Mouse (Mus musculus): ENCODE data around the gene Spink4. TPM values are rescaled to one million over a fixed set of nuclear protein-coding genes. Genes with fewer than 3 reads are reported as not detected.
A peak's percentile ranks its signal among the peaks of the same experiment; 100 is the strongest.

The Spink4 gene
- total RNA-seq (2014; fragmentation: Nextera tagmentation) (not detected in 2 replicates), total RNA-seq (2017) (not detected in 2 replicates)

DNA sequence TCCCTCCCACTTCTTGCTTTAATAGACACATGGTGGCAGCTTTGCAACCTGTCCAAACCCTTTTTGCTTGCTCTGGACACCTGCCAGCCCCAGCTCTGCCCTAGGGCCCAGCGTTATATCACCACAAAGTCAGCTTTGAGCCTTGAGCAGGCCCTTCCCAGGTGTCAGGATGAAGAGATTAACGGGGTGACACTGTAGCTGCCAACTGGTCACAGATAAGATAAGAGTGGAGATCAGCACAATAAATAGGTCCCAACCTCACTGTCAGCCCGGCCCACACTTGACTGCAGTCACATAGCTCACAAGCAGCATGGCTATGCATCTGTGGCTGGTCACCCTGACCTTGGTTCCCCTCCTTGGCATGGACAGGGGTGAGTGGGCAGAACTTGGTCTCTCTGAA lies at the start of gene Spink4:
Gene Spink4, plus strand, starts transcription at position 268 of the 400 bp plus-strand sequence.
- peak; percentile 75 for ATAC-seq (replicated peaks; ENCODE audit: low FRiP score, low TSS enrichment, poor library complexity, severe bottlenecking)

DNA sequence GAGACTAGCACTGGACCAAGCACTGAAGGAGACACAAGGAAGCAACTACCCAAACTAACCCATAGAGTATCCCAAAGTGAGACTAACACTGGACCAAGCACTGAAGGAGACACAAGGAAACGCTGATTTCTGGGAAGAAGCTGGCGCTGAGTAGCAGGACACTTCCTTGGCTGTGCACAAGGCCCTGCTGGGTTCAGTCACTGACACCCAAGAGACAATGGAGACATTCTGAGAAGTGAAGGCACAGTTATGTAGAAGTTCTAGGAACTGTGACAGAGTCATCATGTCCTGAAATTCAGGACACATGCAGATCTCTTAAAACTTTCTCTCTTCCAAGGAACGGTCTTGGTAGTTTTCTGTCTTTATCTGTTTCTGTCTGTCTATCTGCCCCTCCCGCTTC lies 49.6 kb upstream of the Spink4 start:
- ATAC-seq (replicated peaks; ENCODE audit: low FRiP score, low TSS enrichment, poor library complexity, severe bottlenecking) = no peak

DNA sequence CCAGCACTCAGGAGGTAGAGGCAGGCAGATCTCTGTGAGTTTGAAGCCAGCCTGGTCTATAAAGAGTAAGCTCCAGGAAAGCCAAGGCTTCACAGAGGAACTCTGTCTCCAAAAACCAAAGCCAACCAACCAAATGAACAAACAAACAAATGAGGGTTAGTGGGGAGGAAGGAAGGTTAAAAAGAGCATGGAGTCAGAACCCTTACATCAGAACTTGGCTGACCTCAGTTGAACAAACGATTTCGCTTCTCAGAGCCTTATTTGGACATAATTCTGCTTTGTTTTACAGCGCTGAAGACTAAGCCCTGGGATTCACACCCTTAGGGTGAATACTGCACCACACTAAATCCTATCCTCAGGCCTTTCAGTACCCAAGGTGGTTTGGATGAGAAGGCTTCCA lies 47.7 kb upstream of the Spink4 start:
- ATAC-seq (replicated peaks; ENCODE audit: low FRiP score, low TSS enrichment, poor library complexity, severe bottlenecking) = no peak

DNA sequence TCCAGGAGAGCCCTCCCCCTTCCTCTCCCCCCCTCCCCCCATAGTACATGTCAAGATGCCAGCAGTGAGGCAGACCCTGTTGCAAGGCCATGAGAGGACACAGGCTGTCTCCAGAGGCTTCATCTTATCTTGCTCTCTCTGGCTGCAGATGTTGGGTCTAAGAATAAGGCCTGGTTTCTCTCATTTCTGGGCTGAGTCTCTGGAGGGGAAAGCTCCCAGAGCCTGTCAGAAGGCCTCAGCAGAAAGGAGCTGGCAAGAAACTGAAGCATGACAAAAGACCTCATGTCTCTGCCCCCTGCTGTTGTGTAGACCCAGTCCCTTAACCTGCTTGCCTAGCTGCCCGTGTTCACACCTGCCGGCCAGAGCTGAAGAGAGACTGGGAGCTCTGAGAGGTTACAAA lies 46.5 kb upstream of the Spink4 start:
- peak; percentile 29; the same call in 1 of the 2 replicates for ATAC-seq (replicated peaks; ENCODE audit: low FRiP score, low TSS enrichment, poor library complexity, severe bottlenecking)

DNA sequence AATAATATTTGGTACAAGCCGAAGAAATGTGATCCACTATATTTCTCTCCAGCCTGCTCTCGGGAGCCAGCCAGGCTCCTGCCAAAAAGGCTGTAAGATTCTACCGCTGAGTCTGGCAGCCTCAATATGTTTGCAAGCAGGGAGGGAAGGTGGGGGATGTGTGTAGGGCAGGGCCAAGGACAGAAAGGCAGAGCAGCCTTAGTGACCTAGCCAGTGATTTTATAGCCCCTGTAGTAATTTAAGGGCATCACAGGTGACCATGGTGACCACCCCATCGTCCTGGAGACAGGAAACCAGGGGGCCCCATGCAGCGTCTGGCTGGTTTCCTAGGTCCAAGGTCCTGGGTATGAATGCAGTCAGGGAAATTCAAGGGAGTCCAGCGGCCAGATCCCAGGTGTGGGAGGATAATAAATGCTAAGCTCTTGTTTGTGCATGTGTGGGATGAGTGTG lies 45.7 kb upstream of the Spink4 start:
- ATAC-seq (replicated peaks; ENCODE audit: low FRiP score, low TSS enrichment, poor library complexity, severe bottlenecking) = no peak

DNA sequence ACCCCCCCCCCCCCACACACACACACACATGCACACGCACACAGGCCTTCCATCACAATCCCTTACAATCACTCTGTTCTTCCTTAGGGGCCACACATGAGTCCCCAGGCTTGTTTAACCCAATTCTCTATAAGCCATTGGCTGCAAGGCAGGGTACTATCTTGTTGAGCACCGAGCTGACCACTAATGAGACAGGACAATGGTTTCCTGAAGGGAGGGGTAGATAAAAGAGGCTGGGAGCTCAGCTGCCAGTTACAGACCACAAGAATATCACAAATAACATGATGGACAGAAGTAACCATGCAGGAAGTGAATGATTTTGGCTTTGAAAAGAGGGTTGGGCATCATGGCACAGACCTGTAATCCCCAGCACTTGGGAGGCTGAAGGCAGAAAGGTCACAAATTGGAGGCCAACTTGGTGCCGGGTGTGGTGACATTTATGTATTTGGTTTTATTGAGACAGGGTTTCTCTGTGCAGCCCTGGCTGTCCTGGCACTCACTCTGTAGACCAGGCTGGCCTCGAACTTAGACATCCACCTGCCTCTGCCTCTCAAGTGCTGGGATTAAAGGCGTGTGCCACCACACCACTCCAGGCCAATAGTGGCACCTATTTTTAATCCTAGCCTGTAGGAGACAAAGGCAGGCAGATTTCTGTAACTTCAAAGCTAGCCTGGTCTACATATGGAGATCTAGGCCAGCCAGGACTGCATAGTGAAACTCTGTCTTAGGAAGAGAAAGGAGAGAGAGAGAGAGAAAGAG lies 44.9 kb upstream of the Spink4 start:
- ATAC-seq (replicated peaks; ENCODE audit: low FRiP score, low TSS enrichment, poor library complexity, severe bottlenecking) = no peak

DNA sequence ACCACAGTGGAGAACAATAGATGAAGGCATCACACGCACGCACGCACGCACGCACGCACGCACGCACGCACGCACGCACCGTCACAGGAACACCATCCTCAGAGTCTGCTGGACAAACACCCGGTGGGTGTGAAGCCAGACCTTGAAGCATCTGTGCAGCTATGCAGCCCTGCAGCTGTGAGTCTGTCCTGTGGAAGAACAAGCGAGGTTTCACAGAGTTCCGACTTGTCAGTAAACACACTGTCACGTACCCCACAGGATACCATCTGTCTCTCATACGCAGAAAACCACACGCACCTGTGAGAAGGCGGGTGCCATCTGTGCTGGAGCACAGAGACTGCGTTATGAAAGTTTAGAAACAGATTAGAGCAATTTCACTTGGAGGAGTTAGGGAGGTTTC lies 44.0 kb upstream of the Spink4 start:
- peak; percentile 46 for ATAC-seq (replicated peaks; ENCODE audit: low FRiP score, low TSS enrichment, poor library complexity, severe bottlenecking)

DNA sequence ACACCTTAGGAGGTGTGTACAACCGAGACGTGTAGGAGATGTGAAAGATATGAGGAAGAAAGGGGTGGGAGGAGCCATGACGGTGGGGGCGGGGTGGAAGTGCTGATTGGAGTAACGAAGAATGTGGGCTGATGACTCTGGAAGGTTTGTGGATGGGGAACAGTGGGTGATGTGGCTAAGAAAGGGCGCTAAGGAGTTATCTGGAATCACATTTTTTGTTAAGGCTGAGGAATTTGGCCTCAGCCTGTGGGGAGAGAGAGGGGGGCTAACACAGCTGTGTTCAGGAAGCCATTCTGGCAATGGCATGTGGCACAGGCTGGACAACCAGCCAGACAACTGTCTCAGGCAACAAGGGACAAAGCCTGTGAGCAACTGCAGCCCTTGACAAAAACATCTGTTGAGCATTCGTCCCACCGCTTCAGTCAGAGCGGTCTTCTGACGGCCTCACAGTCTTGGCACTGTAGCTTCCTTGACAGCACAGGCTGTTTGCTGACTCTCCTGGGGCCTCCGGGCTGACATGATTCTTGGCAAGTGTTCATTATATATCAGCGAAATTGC lies 43.0 kb upstream of the Spink4 start:
- ATAC-seq (replicated peaks; ENCODE audit: low FRiP score, low TSS enrichment, poor library complexity, severe bottlenecking) = peak; percentile 53

DNA sequence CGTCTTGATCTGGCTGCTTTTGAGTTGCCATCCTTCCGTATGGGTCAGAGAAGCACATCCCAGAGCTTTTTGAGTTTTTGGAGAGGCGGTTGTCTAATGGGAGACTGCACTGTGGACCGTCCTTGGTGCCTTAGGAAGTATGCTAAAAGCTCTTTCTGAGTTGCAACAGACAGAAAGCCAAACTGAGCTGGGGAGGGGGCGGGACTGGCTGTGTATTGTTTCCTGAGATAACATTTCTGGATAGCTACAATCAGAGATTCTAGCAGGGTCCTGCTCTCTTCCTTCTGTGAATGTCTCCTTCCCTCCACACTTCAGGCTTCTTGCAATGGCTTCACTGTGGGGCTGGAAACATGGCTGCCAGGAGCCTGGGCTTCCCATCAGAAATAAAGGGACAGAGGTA lies 42.3 kb upstream of the Spink4 start:
- no peak for ATAC-seq (replicated peaks; ENCODE audit: low FRiP score, low TSS enrichment, poor library complexity, severe bottlenecking)

DNA sequence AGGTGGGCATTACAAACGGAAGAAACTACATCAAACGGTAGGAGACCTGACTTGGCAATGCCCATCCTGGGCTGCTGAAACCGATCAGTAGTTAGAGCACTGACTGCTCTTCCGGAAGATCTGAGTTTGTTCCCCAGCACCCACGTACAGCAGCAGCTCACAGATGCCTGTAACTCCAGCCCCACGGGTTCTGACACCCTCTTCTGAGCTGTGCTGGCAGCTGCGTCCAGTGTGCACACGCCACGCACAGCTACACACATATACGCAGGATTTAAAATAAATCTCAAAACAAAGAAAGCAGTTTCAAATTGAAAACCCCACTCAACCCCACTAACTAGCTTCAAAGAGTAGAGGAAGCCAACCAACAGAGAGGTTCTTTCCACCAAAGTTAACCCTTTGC lies 36.7 kb upstream of the Spink4 start:
- no peak for ATAC-seq (replicated peaks; ENCODE audit: low FRiP score, low TSS enrichment, poor library complexity, severe bottlenecking)

DNA sequence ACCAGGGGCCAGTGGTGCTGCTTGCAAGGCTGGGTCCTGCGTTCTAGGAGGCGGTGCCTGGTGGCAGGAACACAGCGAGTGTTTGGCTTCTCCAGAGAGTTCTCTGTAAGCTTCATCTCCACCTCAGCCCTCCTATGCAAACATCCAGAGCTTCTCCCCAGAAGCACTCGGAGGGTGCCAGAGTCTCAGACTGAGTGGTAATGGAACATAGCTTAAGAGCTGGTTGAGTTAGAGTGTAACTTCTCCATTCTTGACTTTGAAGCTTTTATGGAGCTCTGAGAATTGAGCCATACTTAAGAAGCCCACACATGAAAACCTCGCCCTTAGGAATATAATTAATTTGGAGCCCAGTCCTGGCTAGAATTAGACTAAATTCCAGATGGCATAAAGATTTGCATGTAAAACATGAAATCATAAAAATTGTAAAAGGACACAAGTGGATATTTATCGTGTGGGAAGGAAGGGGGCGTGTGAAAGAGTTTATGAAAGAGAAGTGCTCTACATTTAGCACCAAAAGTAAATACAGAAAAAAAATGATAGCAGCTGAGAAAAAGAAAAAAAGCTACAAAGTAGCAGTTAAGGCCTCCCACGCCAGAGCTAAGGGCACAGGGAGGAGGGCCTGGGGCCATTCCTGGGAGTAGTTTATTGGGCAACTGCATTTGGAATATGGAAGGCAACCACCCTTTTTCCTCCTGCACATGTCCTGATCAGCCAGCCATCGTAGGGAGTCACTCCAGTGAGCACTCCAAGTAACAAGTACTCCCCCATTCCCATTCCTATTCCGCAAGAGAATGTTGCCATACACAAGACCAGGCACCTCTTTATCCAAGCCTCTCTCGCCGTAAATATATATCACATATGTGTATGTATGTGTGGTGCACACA lies 35.3 kb upstream of the Spink4 start:
- ATAC-seq (replicated peaks; ENCODE audit: low FRiP score, low TSS enrichment, poor library complexity, severe bottlenecking) = no peak

DNA sequence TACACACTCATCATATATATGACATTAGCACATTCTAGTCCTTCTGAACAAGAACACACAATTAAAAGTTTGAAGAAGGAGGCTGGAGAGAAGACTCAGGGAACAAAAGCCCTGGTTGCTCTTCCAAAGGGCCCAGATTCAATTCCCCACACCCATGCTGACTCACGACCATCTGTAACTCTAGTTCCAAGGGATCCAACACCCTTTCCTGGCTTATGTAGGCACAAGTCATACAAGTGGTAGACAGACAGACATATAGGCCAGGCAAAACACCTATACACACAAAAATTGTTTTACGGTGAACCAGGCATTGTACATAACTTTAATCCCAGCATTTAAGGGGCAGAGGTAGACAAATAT lies 34.7 kb upstream of the Spink4 start:
- no peak for ATAC-seq (replicated peaks; ENCODE audit: low FRiP score, low TSS enrichment, poor library complexity, severe bottlenecking)

DNA sequence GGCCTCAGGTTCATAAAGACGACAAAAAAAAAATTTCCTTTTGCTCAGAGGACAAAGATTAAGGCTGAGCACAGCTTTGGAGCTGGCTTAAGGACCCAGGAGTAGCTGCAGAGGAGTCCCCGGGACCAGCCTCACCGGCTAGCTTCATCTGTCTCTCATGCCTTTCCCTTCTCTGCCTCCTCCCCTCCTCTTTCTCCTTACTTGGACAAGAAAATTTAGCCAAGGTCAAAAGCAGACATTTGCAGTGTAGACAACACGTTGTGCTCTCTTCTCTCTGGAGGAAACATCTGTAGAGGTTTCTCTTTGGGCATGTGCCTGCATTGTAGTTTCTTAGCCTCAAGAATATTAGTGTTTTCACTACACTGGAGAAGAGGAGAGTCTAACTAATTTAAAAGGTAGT lies 34.0 kb upstream of the Spink4 start:
- ATAC-seq (replicated peaks; ENCODE audit: low FRiP score, low TSS enrichment, poor library complexity, severe bottlenecking) = no peak

DNA sequence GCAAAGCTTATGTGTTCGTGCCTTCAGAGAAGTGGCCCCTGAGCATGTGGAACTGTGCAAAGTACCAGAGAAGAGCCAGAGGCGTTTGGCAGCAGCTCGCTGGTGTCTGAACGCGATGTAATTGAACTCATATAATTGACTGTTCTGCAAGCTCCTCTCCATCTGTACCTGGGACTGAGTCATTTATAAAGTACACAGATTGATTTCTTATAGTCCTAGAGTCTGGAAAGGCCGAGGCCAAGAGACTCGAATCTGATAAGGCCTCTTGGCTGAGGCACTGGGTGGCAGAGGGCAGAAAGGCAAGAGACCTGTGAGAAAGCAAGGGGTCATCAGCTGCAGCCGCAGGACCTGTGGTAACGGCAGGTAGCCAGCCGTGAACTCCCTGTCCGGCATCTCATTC lies 31.0 kb upstream of the Spink4 start:
- ATAC-seq (replicated peaks; ENCODE audit: low FRiP score, low TSS enrichment, poor library complexity, severe bottlenecking) = no peak

DNA sequence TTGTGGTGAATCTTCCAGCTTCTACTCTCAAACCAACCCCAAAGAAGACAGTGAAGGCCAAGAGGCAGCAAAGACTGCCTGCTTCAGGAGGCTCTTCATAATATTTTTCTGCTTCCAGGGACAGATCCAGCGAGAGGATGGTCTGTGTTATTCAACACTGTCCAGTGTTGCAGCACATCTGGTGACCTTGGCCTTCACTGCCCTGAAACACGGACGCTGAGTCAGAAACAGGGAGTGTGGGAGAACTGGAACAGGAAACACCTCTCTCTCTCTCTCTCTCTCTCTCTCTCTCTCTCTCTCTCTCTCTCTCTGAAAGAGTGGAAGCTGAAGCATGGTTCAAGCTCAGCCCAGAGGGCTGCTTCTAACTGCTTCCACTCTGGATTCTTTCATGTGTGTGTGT lies 30.6 kb upstream of the Spink4 start:
- no peak for ATAC-seq (replicated peaks; ENCODE audit: low FRiP score, low TSS enrichment, poor library complexity, severe bottlenecking)

DNA sequence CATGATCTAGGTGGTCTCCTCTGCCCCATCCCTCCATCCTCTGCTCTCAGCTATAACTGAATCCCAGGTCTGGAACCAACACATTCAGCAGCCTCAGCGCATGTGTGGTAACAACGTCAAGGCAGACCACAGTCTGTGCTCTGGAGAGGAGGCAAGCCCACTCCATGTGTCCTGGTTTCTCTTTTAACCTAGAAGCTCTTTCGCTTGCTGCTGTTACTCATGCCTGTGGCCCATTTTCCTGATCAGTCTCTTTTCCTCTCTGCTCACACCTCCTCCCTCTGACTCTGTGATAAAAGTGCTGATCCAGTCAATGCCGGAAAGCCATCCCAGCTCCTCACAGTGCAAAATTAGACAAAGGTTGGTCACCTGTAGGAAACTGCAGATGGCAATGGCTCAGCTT lies 29.9 kb upstream of the Spink4 start:
- no peak for ATAC-seq (replicated peaks; ENCODE audit: low FRiP score, low TSS enrichment, poor library complexity, severe bottlenecking)

DNA sequence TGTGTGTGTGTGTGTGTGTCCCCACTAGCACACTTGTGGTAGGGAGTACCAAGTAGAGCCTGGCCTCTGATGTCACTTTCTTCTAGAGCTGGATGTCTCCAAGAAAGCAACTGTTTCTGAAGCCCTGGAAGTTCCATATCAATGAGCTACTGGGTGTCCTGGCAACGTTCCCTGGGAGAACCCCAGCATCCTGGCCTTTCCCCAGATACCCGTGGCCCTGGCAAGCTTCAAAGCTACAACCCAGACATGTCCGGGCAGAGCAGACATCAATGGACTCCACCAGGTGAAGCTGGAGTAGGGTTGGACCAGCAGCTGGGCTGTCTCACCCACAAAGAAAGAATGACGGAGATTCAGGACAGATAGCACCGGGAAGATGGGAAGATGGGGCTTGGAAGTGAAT lies 28.6 kb upstream of the Spink4 start:
- ATAC-seq (replicated peaks; ENCODE audit: low FRiP score, low TSS enrichment, poor library complexity, severe bottlenecking) = no peak

DNA sequence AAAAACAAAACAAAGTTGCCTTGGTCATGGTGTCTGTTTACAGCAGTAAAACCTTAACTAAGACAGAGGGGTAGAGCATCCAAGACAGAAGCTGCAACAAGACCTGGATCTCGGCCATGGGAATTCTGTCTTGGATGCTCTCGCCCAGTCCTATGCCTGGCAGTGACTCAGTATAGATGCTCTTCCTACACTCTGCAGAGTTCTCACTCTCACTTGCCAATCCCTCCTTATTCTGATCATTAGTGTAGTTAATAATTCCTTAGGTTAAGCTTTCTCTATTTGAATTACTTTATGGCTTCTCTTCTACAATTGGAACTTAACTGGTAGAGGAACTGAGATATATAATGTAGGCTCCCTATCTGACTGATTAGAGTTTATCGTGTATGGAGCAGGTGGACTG lies 24.7 kb upstream of the Spink4 start:
- ATAC-seq (replicated peaks; ENCODE audit: low FRiP score, low TSS enrichment, poor library complexity, severe bottlenecking) = no peak

DNA sequence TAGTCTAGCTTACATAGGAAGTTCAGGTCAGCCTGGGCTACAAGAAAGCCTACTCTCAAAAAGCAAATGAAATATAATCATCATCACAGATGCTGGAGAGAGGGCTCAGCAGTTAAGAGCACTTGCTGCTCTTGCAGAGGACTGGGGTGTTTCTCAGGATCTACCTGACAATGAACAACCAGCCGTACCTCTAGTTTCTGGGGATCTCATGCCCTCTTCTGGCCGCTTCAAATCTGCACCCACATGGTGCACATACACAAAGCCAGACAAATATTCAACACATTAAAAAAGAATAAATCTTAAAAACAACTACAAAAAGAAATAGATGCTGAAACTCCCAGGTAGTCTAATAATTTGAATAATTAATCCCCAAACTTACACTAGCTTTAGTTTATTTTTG lies 24.2 kb upstream of the Spink4 start:
- ATAC-seq (replicated peaks; ENCODE audit: low FRiP score, low TSS enrichment, poor library complexity, severe bottlenecking) = no peak

DNA sequence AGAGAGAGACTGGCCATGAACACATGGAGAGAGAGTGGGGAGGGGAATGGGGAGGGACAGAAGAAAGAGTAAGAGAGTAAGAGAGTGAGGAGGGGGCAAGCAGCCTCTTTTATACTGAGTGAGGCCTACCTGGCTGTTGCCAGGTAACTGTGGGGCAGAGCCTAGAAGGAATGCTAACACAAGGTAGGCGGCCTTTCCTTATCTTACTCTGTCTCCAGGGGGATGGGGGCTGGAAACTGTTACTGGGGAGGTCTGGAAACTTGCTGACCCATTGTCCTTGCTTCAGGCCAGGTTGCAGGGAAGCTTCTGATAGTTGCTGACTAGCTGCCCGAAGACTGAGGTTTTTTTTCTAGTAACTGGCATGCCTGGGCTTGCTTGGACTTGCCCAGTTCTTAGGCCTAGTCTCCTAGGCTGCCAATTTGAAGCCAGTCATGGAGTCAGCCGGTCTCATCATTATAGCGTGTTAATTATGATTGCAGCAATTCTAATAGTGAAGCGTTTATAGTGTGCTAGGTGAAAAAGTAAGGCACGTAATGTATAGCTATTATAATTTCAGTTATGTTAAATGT lies 21.3 kb upstream of the Spink4 start:
- ATAC-seq (replicated peaks; ENCODE audit: low FRiP score, low TSS enrichment, poor library complexity, severe bottlenecking) = no peak
